Mouse (Mus musculus) frontal cortex, adult 2 months (tissue): ENCODE measurements at regions not wholly inside any gene's neighbourhood (a gene's known extent, or its start where the extent isn't known, plus 50 kb on each side); places are given as distances from the start of the nearest gene placed in this dataset.

Experiments
- DNase-seq, 2 experiments: peaks; one replicate each; pipeline ENCODE4 v3.0.0; 2022; ENCODE audit warnings: low spot score in 1 of 2; ENCODE audit errors: extremely low spot score in 1 of 2

GRCm38 (mm10) chr10:121150668-121151067 is 116.9 kb downstream of the Wif1 start:
- no peak for DNase-seq

DNA sequence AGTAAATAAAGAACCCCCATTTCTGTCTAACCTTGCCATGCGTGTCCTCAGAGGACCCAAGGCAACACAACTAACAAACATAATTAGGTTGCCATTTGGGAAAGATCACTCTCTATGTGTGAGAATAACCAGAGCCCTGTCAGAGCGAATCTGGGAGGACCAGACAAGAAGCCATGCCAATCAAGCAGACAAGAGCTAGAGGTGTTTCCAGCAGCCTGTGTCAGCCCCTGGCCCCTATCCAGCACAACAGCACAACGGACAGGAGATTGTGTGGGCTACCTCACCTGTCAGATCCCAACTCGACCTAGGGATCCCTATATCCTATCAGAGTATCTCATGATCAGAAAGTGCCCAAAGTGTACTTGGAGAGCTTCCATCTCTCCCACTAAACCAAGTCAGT is 119.9 kb downstream of the Wif1 start:
- no peak for DNase-seq

DNA sequence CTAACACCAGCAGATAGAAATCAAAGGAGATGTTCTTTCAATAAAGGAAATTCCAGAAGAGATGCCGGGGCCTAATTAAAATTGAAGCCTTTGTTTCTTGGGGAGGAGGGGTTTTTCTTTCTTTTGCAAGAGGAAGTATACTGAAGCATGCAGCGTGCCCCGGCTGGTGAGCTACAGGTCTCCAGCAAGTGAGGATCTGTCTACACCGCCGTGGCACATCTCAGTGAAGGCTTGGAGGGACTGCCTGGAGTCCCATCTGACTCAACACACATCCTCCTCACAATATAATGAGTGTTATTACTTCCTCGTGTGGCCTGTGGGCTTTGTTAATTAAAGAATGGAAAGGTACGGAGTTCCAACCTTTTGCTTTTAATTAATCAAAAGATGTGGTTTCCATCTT is 126.7 kb downstream of the Wif1 start:
- no peak for DNase-seq

DNA sequence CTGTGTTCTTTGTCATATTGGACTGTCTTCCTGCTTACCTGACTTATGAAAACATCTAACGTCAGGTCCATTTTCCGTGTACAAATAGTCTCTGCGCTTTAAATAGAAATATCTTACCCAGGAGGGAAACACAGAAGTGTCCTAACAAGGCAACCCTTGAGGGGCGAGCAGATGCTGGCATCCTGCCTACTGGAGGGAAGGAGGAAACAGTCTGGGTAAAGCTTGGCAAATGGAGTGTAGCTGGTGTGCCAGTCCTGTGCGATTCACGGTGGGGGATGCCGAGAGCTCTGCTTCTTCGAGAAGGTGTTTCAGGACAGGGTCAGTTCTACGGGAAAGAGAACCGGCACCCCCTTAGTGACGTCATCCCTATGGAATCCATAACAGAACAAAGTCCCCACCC is 127.4 kb downstream of the Wif1 start:
- DNase-seq = no peak

DNA sequence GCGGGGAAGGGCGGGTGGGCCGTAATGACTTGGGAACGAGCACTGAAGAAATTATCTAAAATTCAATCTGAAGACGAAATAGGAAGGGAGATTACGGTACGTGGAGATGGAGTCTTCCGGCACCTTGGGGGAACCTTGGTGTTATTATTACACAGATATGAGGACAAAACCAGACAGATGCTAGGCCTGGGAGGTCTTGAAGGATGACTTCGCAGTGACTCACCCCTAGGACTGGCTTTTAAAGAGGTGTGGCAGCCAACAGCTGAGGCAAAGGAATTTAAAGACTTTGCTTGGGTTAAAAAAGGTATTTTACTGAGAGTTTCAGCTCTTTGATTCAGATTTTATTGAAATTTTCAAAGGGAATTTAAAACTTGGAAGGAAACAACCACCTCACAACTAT is 140.3 kb downstream of the Wif1 start:
- no peak for DNase-seq

DNA sequence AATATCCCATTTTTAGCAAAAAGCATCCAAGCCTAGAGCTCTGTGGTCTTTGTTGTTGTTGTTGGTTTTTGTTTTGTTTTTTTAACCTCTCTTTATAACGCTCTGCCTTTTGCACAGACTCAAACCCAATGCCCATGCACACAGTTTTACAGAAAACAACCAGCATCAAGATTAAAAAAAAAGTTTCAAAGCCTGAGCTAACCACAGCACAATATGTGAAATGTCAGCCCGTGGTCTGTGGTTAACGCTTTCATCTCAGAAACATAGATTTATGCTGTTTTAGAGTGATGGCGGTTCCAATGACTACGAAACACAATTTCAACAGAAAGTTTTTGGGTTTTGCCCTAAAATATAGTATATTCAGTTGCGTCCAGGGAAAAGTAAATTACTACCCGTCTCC is 155.4 kb downstream of the Wif1 start:
- no peak for DNase-seq

DNA sequence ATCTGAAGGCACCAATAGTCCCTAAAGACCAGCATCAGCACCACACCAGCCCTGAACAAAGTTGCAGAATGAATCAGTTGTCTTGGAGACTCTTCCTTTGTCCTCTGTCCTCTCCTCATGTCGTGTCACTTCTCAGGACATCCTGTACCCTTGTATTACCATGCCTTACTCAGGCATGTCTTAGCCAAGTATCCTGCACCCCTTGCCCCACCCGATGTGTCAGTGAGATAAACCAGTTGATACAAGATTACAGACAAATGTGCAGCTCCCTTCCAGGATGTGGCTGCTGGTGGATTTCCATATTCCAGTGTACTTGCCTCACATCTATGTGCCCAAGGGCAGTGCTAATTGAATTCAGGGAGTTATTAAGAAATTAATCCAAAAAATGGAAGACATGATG is 151.8 kb downstream of the Tbc1d30 start:
- no peak for DNase-seq

DNA sequence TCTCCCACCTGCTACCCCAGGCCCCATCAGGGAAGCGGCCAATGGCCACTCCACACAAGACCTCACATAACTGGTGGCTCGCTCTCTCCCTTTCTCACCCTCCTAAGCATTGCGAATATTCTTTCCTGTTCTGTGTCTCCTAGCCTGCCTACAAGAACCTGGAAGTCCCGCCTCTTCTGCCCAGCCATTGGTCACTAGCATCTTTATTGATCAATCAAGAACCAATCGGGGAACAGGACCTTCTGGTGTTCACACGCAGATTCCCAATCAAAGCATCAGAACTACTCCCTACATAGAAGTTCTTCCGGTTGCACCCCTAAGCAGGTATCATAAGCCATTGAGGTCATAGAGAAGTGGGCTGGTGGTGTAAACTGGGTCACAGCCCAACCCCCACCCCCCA is 148.5 kb downstream of the Tbc1d30 start:
- no peak for DNase-seq

- no peak for DNase-seq
Measured at GRCm38 (mm10) chr10:121205551-121205950, 145.5 kb downstream of the Tbc1d30 start.

- DNase-seq = peak; percentile 29 to 64
Measured at GRCm38 (mm10) chr10:121206002-121206742, 144.9 kb downstream of the Tbc1d30 start.

DNA sequence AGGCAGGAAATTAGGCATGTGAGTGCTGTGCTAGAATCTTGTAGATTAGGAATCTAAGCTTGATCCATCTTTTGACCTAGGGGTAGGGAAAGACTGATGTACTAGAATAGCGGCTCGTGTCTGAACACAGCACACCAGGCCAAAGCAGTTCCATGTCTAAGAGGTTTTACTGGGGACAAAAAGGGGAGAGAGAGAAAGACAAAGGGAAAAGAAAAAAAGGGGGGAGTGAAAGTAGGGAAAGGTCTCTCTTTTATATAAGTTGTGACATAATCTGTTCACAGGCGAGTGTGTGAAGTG is 144.4 kb downstream of the Tbc1d30 start:
- no peak for DNase-seq
